Mouse (Mus musculus): Measurements from ENCODE around the gene Synm.

The Synm gene

DNA sequence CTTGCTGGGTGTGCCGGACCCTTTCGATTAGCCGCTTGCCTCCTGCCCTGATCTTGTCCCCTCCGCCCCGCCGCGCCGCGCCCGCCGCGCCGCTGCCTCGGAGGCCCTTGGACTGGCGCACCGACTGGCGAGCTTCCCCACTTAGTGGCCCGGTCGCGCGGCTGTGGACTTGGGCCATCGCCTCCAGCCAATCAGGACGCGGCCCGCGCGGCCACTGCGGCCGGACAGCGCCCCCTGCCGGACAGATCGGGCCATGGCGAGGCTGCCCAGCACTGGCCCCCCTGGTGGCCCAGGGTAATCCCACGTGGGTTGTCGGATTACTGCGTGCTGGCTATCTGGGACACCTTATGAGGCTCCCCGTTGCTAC lies at the start of gene Synm:
TSS of gene Synm (minus strand) at position 114 of the 367 bp plus-strand sequence.
- peak; percentile 80 to 81 for DNase-seq (ENCODE audit: low spot score in 2 of 2)

DNA sequence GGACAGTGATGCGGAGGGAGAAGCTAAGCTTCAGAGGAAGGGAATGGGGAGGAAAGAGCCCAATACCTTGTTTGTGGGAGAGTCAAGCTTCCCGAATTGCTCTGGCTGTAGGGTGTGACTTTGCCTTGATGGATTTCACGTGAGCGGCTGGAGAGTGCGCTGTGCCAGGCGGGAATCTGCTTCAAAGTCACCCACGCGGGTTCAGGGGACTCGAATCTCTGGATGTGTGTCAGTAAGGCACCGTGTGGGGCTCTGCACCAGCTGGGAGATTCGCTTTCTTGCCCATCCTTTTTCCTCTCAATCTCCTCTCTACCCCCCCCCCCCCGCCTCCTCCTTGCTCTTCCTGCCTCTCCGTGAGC lies 44.3 kb upstream of the Synm start:
- peak in 1 of 2 experiments; percentile 39 for DNase-seq (ENCODE audit: low spot score in 2 of 2)

DNA sequence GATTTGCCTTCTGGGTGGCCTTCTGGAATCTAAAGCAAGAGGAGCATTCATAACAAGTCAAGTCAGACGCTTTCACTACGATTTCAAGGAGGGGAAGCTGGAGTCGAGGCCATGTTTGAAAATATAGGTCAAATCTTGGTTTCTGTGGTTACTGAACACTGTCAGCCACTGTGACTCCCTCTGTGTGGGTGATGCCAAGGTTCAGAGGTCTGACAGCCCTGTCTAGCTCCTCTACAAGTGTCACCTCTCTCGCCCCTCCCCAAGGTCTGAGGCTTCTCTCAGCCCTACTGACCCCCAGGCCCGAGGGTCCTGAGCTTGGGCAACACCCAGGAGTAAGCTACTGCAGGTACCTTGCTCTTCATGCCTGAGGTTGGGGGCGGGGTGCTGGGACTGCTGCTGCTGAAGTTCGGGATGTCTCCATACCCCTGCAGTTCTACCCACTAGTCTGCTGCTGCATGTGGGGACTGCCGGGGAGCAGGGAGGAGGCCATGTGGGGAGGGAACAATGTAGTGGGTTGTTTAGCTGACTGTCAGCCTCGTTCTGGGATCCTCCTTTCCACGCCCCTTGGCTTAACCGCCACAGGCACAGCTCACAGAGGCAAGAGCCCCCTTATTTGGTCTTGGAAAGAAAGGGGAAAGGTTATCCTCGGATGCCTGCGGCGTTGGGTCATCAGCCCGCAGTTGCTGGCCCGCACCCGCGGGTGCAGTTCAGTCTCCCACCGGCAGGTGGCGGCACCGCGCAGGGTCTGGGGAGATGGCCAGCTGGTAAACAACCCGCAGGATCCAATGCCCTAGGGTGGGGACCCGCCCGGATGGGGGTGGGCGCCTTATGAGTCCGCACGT lies 43.7 kb upstream of the Synm start:
- peak in 1 of 2 experiments; percentile 50 for DNase-seq (ENCODE audit: low spot score in 2 of 2)

DNA sequence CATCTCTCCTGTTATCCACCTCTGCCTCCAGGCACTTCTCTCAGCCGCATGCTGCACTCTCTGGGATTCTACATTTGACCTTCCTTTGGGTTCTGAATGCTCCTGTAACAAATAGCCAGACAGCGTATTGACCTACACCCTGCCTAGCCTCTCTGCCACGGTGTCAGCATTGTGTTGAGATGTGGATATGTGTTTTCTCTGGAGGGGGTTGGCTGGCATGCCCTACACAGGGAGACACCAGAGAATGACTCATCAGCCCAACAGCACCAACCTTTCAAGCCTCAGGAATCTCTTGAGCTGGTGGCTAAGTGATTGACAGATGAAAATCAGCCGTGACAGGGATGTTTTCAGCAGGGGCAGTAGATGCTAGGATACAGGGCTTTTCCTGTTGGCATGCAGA lies 41.5 kb upstream of the Synm start:
- no peak for DNase-seq (ENCODE audit: low spot score in 2 of 2)

DNA sequence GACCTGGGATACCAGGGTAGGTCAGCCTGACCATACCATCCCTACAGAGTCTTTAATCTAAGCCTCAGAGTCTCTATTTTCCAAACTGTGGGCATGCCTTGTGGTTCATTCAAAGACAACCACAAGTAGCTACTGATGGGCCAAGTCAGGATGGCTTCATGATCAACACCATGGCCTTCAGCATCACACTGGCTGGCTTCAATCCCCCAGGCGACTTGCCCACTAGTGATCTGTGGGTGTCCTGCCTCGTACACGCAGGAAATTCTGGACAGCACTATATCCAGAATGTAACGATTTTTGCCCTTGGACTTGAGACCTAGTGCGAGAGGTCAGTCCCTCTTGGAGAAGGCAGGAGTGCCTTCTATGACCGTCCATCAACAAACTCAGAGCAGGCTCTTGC lies 41.0 kb upstream of the Synm start:
- DNase-seq (ENCODE audit: low spot score in 2 of 2): no peak

DNA sequence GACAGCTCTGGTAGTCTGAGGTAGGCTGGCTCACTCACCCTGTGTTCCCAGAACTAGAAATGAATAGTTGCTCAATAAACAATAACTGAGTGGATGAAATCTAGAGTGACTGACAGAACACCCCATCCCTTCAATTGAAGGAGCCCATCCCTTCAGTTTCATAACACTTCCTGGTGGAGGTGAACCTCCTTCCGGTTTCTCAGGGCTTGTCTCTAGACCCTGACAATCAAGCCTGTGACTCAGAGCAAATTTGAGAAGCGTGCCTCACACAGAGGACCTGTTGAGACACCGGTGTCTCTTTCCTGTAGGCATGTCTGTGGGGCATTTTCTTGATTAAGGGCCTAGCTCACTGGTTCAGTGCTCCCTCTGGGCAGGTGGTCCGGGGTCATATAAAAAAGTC lies 38.9 kb upstream of the Synm start:
- no peak for DNase-seq (ENCODE audit: low spot score in 2 of 2)

DNA sequence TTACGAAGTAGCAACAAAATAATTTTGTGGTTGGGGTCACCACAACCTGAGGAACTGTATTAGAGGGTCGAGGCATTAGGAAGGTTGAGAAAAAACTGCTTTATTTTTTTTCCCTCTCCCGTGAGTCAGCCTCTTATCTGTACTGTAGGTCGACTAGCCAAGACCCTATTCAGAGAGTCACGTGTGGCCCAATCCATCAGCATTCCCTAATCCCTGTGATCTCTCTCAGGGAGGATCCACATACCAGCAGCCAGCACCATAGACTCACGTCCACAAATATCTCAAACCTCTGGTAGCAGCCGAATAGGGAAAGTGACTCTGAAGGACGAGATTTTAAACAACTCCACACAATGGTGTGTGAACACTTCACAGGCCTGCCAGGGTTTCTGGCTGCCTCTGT lies 37.5 kb upstream of the Synm start:
- DNase-seq (ENCODE audit: low spot score in 2 of 2): no peak

DNA sequence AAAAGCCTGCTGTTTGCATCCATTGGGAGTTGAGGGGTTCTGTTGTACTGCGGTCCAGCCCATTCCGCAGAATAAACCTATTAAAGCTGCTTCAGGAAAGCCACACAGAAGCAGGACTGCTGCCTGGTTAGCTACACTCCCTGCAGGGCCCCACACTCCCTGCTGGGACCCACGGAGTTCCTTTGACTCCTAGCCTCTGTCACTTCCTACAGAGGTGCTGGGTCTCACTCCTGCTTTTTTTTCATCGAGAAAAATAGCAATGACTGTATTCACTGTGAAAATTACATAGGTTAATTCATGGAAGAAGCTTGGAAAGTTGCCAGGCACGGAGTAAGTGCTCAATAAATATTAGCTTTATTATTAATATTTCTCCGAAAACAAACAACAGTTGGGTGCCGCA lies 33.9 kb upstream of the Synm start:
- DNase-seq (ENCODE audit: low spot score in 2 of 2): no peak

DNA sequence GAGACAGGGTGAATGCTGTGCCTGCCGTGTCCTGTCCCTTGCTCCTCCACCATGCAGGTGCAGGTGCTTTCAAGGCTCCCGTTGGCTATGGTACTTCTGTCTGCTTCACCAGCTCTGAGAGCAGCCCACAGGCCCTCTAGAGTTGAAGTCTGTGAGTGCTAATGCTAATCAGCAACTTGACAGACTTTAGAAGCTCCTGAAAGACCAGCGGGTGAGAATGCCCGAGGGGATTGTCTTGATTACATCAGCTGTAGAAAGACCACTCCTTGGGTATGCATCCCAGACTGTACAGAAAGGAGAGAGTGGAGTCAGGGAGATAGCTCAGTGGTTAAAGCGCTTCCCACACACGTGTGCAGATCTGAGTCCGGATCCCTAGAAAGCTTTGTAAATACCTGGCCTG lies 31.7 kb upstream of the Synm start:
- DNase-seq (ENCODE audit: low spot score in 2 of 2): no peak

DNA sequence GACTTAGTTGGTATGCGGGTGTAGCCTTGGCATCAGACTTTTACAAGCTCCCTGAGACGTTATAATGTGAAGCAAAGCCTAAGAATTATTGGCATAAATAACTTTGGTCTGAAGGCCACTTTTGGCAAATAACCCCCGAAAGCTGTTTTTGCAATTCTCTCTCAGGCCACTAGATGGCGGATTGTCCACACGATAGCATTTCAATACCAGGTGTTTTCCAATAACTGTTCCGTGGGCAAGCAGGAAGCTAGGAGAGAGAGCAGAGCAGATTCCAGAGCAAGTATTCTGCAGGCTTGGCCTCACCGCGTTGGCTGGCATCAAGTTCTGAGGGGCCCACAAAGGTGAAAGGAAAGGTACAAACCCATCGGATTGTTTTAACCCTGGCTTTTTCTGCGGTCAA lies 29.2 kb upstream of the Synm start:
- peak; percentile 25 to 39 for DNase-seq (ENCODE audit: low spot score in 2 of 2)

DNA sequence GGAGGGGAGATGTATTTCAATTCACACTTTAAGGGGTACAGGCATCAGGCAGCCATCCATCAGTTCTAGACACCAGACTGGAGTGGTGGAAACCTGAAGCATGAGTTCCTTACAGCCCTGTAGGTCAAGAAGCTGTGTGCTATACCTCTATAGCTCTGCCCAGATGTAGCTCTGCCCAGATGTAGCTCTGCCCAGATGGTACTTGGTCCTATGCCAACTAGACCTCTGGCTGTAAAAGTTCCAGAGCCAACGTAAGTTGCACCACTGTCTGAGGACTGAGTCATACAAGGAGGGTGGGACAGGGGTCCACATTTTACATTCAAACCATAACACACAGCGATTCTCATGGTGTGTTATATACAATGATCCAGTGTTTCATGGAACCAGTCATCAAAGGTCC lies 28.3 kb upstream of the Synm start:
- no peak for DNase-seq (ENCODE audit: low spot score in 2 of 2)

DNA sequence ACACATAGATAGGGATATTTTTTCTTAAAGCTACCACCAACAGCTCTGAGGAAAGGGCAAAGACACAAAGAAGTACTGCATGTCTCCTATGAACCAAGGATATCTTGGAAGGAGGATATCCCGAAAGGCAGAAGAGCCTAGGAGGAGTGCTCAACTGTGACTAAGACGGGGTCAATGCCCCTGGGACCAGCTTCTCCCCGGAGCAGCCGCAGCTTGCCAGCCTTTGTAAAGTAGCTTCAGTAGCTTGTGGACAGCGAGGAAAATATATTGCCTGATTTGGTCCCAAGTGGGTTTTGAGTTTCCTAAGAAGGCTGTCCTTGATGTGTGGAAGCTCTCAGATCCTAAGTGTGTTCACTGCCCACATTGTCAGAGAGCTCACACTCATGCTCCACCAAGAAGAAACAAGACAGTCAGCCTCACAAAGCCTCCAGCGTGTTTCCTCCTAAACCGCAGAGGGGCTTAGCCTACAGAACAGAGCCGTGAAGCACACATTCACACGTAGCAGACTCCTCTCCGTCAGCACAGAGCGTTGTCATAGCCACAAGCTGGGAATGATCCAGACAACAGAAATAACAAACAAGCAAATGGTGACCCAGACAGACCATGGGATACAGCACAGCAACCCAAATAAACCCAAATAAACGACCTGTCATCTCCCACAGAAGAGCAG lies 17.2 kb upstream of the Synm start:
- DNase-seq (ENCODE audit: low spot score in 2 of 2): no peak

DNA sequence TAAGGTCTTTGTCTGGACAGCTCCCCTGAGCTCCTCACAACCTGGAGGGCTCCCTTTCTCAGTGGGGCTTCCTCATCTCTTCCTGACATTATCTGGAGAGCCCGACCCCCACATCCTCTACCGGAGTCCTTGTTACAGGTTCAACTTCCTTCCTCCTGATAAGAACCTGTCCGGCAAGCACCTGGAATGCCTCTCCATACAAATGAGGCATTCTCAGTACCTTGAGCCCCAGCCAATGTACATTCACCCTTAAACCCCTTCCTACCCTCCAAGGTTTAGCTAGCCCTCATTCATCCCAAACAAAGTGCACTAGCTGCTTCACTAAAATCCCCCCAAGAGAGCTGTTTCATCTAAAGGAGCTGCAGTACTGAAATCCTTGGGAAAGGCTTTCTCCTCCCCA lies 16.1 kb upstream of the Synm start:
- DNase-seq (ENCODE audit: low spot score in 2 of 2): no peak

DNA sequence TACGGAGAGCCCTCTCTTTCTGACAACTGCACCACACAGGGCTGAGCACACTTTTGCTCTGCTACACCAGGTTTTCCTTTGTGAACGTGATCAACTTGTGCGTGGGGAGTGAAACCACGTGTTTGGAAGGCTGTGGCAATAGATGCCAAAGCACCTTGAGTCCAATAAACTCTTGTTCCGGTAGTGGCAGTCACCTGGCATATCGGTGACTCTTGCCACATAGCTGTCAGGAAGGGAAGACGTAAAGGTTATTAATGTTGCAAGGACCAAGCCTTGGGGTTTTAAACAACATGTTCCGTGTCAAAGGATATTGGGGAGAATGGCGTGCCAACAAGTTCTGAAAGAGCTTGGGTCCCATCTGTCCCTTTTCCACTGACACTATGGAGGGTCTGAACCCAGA lies 12.7 kb upstream of the Synm start:
- DNase-seq (ENCODE audit: low spot score in 2 of 2): no peak

DNA sequence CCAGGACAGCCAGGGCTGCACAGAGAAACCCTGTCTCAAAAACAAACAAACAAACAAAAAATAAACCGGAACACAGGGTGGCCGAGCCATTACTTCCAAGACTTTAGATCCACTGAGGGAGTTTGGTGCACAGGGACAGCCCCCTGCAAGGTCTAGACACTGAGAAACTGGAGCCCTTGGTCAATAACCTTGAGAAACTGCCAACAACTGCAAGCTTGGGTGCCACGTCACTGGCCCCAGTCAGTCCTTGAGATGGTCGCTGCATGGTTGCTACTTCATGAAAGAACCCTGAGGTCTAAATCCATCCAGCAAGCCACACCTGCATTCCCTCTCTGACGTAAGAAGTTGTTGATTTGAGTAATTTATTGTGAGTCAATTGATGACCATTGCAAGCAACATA lies 9.9 kb upstream of the Synm start:
- no peak for DNase-seq (ENCODE audit: low spot score in 2 of 2)

DNA sequence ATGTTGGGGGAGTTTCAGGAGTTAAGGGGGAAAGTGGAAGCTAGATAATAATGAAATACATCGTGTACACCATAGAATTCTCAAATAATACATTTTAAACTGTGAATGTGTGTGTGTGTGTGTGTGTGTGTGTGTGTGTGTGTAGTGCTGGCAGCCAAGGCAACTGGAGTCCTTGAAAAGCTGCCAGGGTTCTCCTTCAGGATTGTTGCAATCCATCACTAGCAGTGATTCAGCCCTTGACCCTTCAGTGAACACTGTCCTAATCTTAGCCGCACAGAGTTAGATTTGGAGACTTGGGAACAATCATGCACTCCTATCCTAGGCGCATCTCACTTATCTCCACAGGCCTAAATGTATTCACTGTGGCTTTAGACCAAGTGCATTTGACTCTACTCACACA lies 8.6 kb upstream of the Synm start:
- no peak for DNase-seq (ENCODE audit: low spot score in 2 of 2)

DNA sequence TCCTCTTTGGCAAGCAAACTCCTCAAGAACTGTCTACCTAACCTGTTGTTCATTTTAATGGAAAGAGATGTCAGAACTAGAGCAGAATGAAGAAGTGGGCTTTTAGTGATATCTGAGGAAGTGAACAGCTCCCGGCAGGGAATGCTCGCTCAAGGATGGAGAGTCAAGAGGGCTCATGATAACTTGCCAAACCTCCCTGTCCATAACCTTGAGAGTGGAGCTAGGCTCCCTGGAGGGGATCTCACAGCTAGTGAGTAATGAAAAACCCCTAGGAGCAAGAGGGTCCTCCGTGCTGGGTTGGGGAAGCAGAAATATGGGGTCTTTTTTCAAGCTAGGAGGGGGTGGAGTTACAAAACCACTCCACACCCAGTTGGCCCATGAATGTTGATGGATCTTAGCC lies 4.1 kb upstream of the Synm start:
- no peak for DNase-seq (ENCODE audit: low spot score in 2 of 2)

DNA sequence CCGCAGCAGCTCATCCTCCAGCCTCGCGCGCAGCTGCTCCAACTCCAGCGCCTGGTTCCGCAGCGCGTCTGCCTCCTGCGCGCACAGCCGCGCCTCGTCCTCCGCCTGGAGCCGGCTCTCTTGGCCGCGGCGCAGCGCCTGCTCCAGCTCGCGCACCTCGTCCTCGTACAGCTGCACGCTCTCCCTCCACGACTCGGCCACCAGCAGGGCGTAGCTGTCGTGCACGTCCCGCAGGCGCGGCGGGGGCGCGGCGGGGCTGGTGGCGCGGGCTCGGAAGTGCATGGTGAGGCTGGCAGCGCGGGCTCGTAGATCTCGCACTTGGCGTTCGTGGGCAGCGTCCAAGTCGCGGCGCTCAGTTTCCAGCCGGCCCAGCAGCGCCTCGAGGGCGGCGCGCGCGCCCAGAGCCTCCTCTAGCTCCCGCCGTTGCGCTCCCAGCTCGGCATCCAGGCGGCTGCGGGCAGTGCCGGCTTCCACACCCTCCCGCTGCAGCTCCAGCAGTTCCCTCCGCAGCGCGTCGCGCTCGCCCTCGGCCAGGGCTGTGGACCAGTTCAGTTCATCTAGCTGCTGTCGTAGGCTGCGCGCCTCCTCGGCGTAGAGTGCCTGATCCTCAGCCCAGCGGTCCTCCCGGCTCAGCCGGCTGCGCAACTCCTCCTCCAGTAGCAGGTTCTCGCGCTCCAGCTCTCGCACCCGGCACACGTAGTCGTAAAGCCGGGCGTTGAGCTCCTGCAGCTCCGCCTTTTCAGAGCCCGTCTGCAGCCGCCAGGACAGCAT lies 499 bp downstream of the Synm start:
- peak; percentile 68 to 69 for DNase-seq (ENCODE audit: low spot score in 2 of 2)

DNA sequence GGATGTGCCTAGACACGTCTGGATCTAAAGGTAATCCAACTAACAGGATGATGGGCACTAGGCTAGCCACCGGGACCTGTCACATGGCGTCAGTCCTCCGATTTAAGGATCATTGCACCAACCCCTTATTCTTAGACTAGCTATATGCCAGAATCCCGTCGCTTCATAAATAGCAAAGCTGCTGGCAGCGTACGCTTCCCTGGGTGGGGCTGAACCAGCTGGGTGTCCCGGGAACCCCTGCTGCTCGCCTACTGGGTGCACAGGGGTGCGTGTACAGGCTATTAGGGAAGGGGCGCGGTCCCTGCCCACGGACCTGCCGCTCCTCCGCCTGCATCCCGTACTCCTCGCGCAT lies 1.1 kb downstream of the Synm start:
- no peak for DNase-seq (ENCODE audit: low spot score in 2 of 2)

DNA sequence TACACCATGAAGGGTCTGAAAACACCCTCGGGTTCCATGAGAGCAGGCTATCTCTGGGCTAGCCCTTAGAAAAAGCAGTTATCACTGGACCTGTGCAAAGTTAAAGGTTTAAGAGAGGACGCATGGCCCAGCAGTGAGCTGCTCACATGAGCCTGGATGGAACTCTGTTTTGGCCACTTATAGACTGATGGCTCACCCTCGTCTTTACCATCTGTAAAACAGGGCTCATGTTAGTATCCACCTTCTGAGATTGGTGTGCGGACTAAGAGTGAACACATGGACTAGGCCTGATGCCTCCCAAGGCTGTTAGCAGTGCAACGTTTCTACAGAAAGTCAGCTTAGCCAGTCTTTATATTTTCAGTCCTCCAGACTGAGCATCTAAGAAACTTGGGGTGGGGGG lies 2.9 kb downstream of the Synm start:
- no peak for DNase-seq (ENCODE audit: low spot score in 2 of 2)

DNA sequence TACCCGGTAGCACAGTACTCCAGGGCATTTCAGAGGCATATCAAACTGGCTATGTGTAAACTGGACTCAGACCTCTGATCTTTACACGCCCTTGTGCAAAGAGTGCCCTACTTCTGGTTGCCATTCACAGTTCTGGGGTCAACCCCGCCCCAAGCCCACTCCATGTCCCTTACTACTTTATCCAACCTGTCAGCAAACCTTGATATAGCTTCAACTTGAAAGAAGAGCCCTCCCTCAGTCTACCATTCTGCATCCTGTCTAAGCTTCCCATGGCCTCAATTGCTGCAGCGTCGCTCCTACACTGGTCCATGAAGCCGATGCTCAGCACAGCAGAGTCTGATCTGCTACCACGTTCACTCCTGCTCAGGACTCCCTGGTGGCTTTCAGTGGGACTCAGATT lies 4.2 kb downstream of the Synm start:
- no peak for DNase-seq (ENCODE audit: low spot score in 2 of 2)

DNA sequence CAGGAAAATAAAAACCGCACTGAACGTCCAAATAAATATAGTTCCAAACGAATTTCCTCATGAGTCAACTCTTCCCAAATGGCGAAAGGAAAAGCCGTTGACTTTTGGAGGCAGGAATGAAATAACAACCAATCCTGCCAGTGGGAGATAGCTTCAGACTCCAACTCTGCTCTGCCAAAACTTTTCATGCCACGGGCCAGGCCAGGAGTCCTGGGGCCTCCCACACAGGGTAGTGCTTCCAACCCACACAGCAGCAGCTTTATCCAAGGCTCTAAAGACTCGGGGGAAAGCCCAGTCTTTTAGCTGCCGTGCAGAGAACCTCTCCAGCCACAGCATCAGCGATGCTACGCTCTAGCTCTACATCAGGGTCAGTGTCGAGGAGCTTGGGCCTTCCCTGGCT lies 4.9 kb downstream of the Synm start:
- DNase-seq (ENCODE audit: low spot score in 2 of 2): no peak
